Mouse (Mus musculus) liver, embryonic 11.5 days (tissue): ENCODE data around the gene Olfr750. TPM values are rescaled to one million over a fixed set of nuclear protein-coding genes. Genes with fewer than 3 reads are reported as not detected.

Source experiments
- ATAC-seq: fragments of 200-750 bp; cut with Nextera tagmentation; replicated peaks from 2 replicates; pipeline ENCODE4 v1.8.0; 2017; ENCODE audit warnings: moderate number of reproducible peaks, mild to moderate bottlenecking, moderate TSS enrichment, moderate library complexity; ENCODE audit not compliant: low FRiP score
- DNase-seq: peaks from one replicate; pipeline ENCODE4 v3.0.0-alpha.2; 2017; ENCODE audit warnings: low spot score
- H3K27ac ChIP-seq: fragments of 300-500 bp; sonication (generic); 2 replicates; pipeline ENCODE4 v1.5.1; 2014; ENCODE audit warnings: mild to moderate bottlenecking, low read depth, low read length, control low read depth
- H3K27me3 ChIP-seq: fragments of 300-500 bp; sonication (generic); replicated peaks from 2 replicates; pipeline ENCODE4 v1.6.1; 2014; ENCODE audit warnings: low read length, mixed read lengths; ENCODE audit not compliant: control insufficient read depth, insufficient read depth
- H3K36me3 ChIP-seq: fragments of 300-500 bp; sonication (generic); 2 replicates; pipeline ENCODE4 v1.6.1; 2014; ENCODE audit warnings: mild to moderate bottlenecking, low read length, moderate library complexity, mixed read lengths; ENCODE audit not compliant: control insufficient read depth, insufficient read depth
- H3K4me1 ChIP-seq: fragments of 300-500 bp; sonication (generic); replicated peaks from 2 replicates; pipeline ENCODE4 v1.6.1; 2014; ENCODE audit warnings: low read length, mixed read lengths; ENCODE audit not compliant: control insufficient read depth, insufficient read depth
- H3K4me2 ChIP-seq: fragments of 300-500 bp; sonication (generic); 2 replicates; pipeline ENCODE4 v1.6.1; 2014; ENCODE audit warnings: mild to moderate bottlenecking, control low read depth, moderate library complexity
- H3K4me3 ChIP-seq: fragments of 300-500 bp; sonication (generic); 2 replicates; pipeline ENCODE4 v1.5.1; 2014; ENCODE audit warnings: low read depth, low read length, control low read depth
- H3K9ac ChIP-seq: fragments of 300-500 bp; sonication (generic); 2 replicates; pipeline ENCODE4 v1.6.1; 2014; ENCODE audit warnings: low read depth, low read length, control low read depth
- H3K9me3 ChIP-seq: fragments of 300-500 bp; sonication (generic); 2 replicates; pipeline ENCODE4 v1.6.1; 2016; ENCODE audit warnings: low read length, inconsistent platforms, mixed read lengths; ENCODE audit not compliant: control insufficient read depth
- WGBS: fragments of 180-500 bp; shearing (Covaris S2); extraction: QIAGEN DNeasy Blood & Tissue Kit; methylation state at CpG from one replicate; pipeline ENCODE4 v1.1.7; 2014; 5-methylcytosine and 5-hydroxymethylcytosine counted together
- polyA plus RNA-seq: library from polyadenylated mRNA; unstranded; fragments of >200 nt; fragmentation: Nextera tagmentation; extraction: Ambion mirVana; gene quantifications from 2 replicates; pipeline ENCODE4 v1.2.1, GENCODE M21; 2014

The Olfr750 gene
- polyA plus RNA-seq, 1 experiment from 2014 or later: not detected

GRCm38 (mm10) chr14:51082599-51083581, 8.7 kb upstream of the Olfr750 start:
- Histone ChIP-seq H3K4me1 (0 out of 2 replicates have a peak, but pooled peaks cover 3% of the 10 kb centered on the region), H3K9me3 (no peaks in the 10 kb centered on the region), H3K27ac (no peak overlapping the region), H3K9ac (peak overlapping the region; percentile 52), H3K36me3 (no peaks in the 10 kb centered on the region), H3K4me3 (peak overlapping the region; percentile 66), H3K4me2 (peak overlapping the region; percentile 90), H3K27me3 (peaks cover 5% of the 10 kb centered on the region; the same call in 1 of the 2 replicates)
- DNase-seq (peak; percentile 71), ATAC-seq (peak; percentile 74)
- 2% methylated on average over 39 of the region's 40 CpGs for WGBS

- WGBS: 78% methylated on average over 2 of the region's 2 CpGs
- no peaks in the 10 kb centered on the region for H3K36me3 ChIP-seq
- no peak overlapping the region for H3K4me2 ChIP-seq
- ATAC-seq (no peak), DNase-seq (no peak)
- 0 out of 2 replicates have a peak, but pooled peaks cover 3% of the 10 kb centered on the region for H3K4me1 ChIP-seq
- no peak overlapping the region for H3K27ac ChIP-seq
- H3K9me3 ChIP-seq: no peaks in the 10 kb centered on the region
- H3K4me3 ChIP-seq: no peak overlapping the region
- H3K9ac ChIP-seq: no peak overlapping the region
- peaks cover 5% of the 10 kb centered on the region; the same call in 1 of the 2 replicates for H3K27me3 ChIP-seq
Measured at GRCm38 (mm10) chr14:51081035-51081434, 6.8 kb upstream of the Olfr750 start.

- Histone ChIP-seq H3K4me2 (no peak overlapping the region; the same call in 1 of the 2 replicates), H3K27ac (no peak overlapping the region), H3K9me3 (no peaks in the 10 kb centered on the region), H3K36me3 (no peaks in the 10 kb centered on the region), H3K27me3 (peaks cover 5% of the 10 kb centered on the region; the same call in 1 of the 2 replicates), H3K4me1 (0 out of 2 replicates have a peak, but pooled peaks cover 3% of the 10 kb centered on the region), H3K4me3 (no peak overlapping the region), H3K9ac (no peak overlapping the region)
- 62% methylated on average over 1 of the region's 1 CpGs for WGBS
- ATAC-seq (no peak), DNase-seq (no peak)
Measured at GRCm38 (mm10) chr14:51079180-51079579, 4.9 kb upstream of the Olfr750 start.

- no peak for DNase-seq
- no peak overlapping the region for H3K27ac ChIP-seq
- 79% methylated on average over 2 of the region's 2 CpGs for WGBS
- no peaks in the 10 kb centered on the region for H3K4me1 ChIP-seq
- no peaks in the 10 kb centered on the region for H3K36me3 ChIP-seq
- H3K27me3 ChIP-seq: no peaks in the 10 kb centered on the region
- no peaks in the 10 kb centered on the region for H3K9me3 ChIP-seq
- no peak overlapping the region for H3K9ac ChIP-seq
- H3K4me3 ChIP-seq: no peak overlapping the region
- no peak for ATAC-seq
- H3K4me2 ChIP-seq: no peak overlapping the region
Measured at GRCm38 (mm10) chr14:51069617-51070016, 4.6 kb downstream of the Olfr750 start.

GRCm38 (mm10) chr14:51068956-51069355, 5.3 kb downstream of the Olfr750 start:
- Histone ChIP-seq H3K9ac (no peak overlapping the region), H3K9me3 (no peaks in the 10 kb centered on the region), H3K4me3 (no peak overlapping the region), H3K27ac (no peak overlapping the region), H3K4me2 (no peak overlapping the region), H3K4me1 (no peaks in the 10 kb centered on the region), H3K36me3 (no peaks in the 10 kb centered on the region), H3K27me3 (no peaks in the 10 kb centered on the region)
- DNase-seq: no peak
- WGBS: 86% methylated on average over 5 of the region's 5 CpGs
- ATAC-seq: no peak

- Histone ChIP-seq H3K4me1 (peaks cover 7% of the 10 kb centered on the region; the same call in 1 of the 2 replicates), H3K9ac (no peak overlapping the region), H3K27ac (no peak overlapping the region), H3K9me3 (no peaks in the 10 kb centered on the region), H3K4me3 (no peak overlapping the region), H3K4me2 (no peak overlapping the region), H3K36me3 (no peaks in the 10 kb centered on the region), H3K27me3 (no peaks in the 10 kb centered on the region)
- DNase-seq: no peak
- 82% methylated on average over 5 of the region's 5 CpGs for WGBS
- ATAC-seq: no peak
Measured at GRCm38 (mm10) chr14:51060761-51061160, 13.5 kb downstream of the Olfr750 start.

- Histone ChIP-seq H3K4me2 (peak within 1 kb of the TSS; percentile 44; the same call in 1 of the 2 replicates), H3K36me3 (no peaks in the 10 kb centered on the region), H3K9ac (no peak within 1 kb of the TSS), H3K27me3 (no peaks in the 10 kb centered on the region), H3K4me1 (peaks cover 6% of the 10 kb centered on the region; the same call in 1 of the 2 replicates), H3K9me3 (no peaks in the 10 kb centered on the region), H3K27ac (no peak within 1 kb of the TSS), H3K4me3 (no peak within 1 kb of the TSS)
- DNase-seq (no peak), ATAC-seq (peak; percentile 75)
- WGBS: 31% methylated on average over 9 of the region's 9 CpGs
Measured at GRCm38 (mm10) chr14:51057401-51057831, 16.8 kb downstream of the Olfr750 start, which contains the start of gene Rnase12. Rnase12 (minus strand) TSS chr14:51057661.

- H3K4me2 ChIP-seq: no peak overlapping the region
Measured at GRCm38 (mm10) chr14:51054243-51055237, 19.7 kb downstream of the Olfr750 start.

More at GRCm38 (mm10) chr14:51054243-51055237, 19.7 kb downstream of the Olfr750 start:
- 60% methylated on average over 13 of the region's 13 CpGs for WGBS
- no peaks in the 10 kb centered on the region for H3K27me3 ChIP-seq
- H3K36me3 ChIP-seq: no peaks in the 10 kb centered on the region
- ATAC-seq (no peak; the same call in 1 of the 2 replicates), DNase-seq (no peak)
- no peaks in the 10 kb centered on the region for H3K9me3 ChIP-seq
- H3K4me1 ChIP-seq: peaks cover 3% of the 10 kb centered on the region; the same call in 1 of the 2 replicates
- H3K9ac ChIP-seq: no peak overlapping the region
- no peak overlapping the region for H3K27ac ChIP-seq
- no peak overlapping the region for H3K4me3 ChIP-seq
